Mouse (Mus musculus) erythroblast, adult 5-6 weeks (primary cell): Measurements from ENCODE around the gene Chic2. TPM values are rescaled to one million over a fixed set of nuclear protein-coding genes. Genes with fewer than 3 reads are reported as not detected.

Experiments used
- ATAC-seq: replicated peaks from 2 replicates; pipeline ENCODE4 v1.8.0; 2016; ENCODE audit warnings: moderate number of reproducible peaks, mild to moderate bottlenecking, moderate TSS enrichment, inconsistent platforms; ENCODE audit not compliant: poor library complexity, low FRiP score, severe bottlenecking
- total RNA-seq, 2 experiments: library from RNA; stranded (forward) in 1 of 2; stranded (reverse) in 1 of 2; fragments of 150-400 nt in 1 of 2; fragments of 200-764, 138-1000 nt in 1 of 2; gene quantifications; 2 replicates each; pipeline versions ENCODE4 v1.2.3 to v1.2.4; 2015 to 2017; ENCODE audit warnings: low replicate concordance in 2 of 2

Gene Chic2
- total RNA-seq, 2 experiments from 2014 or later = 15.2 to 30.2 TPM

- ATAC-seq = no peak
These were observed 26.2 kb upstream of the Chic2 start for GRCm38 (mm10) chr5:75070656-75071375.

DNA sequence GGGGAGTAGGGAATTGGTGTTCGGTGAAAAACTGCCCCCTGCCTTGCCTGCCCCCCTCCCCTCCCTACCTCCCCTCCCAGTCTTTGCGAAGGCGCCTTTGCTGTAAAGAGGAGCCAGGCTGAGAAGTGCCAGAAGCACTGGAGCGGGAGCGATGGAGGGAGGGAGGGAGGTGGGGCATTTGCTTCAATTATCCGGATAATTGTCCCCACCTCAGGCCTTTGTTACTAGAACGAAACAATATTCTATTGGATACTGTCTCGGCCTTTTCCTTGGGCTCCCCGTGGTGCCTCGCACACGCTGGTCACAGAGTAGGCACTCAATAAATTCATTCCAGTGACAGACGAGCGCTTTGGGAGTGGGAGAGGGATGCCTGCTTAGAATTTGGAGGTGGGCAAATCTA lies 25.6 kb upstream of the Chic2 start:
- no peak for ATAC-seq

- no peak for ATAC-seq
These were observed 22.7 kb upstream of the Chic2 start for GRCm38 (mm10) chr5:75067125-75067756.

- ATAC-seq = no peak
These were observed 22.1 kb upstream of the Chic2 start for GRCm38 (mm10) chr5:75066715-75067114.

GRCm38 (mm10) chr5:75063177-75063576 lies 18.6 kb upstream of the Chic2 start:
- no peak for ATAC-seq

DNA sequence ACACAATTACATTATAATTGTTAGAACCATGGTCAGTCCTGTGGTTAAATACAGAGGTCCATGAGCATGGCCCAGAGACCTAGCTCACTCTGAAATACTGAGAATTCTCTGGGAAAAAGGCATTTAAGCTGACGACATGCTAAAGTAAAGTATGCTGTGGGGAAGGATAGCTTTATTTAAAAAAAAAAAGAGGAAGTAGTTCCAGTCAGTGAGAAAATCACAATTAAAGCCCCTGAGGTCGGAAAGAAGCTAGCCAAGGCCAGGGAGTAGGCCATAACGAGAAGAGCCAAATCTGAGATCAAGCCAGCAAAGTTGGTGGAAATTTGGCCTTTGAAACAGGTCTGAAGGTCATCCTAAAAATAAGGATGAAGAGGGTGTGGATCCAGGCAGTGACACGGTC lies 6.5 kb upstream of the Chic2 start:
- no peak for ATAC-seq

DNA sequence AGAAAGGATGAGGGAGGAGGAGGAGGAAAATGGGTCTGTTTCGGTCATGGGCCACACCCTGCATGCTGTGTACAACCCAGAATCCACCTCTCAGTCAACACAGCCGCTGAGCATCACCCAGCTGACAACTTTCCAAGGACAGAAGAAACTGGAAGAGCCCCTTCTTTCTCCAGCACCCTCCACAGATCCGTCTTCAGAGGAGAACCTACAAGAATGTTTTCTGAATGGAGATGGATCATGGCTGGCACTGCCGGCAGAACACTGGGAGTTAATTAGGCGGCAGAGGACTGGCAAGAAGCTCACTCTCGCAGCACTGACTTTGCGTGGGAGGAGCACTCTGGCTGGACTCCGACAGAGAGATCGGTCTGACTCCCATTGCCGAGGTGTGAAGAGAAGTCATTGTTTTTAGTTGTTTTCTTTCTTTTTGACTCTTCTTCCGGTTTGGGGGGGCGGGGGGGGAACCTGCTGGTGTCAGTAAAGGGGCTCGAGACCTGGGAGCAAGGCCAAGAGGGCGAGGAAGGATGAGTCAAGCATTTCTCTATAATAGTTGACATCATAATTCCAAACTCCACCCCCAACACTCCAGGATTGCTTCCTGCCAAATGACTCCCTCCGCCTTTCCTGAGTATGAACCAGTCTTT lies 2.2 kb upstream of the Chic2 start:
- no peak for ATAC-seq

DNA sequence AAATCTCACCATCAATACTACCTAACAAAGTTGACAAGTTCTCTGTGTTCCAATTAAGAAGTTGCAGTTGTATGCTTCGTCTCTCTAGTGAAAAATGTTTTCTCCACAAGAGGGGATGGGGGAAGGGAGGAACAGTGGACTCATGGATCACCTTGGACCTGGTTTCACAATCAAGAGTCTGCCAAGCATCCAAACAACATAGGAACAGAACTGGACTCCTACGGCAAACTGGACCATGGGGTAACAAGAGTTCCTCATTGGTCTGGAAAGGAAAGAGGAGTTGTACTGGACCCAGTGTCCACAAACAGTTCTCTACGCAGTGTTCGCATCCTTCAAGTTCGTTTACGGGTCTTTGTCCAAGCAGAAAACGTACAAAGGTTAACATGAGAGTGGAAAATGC lies 797 bp upstream of the Chic2 start:
- no peak for ATAC-seq

GRCm38 (mm10) chr5:75043621-75044301 lies 813 bp downstream of the Chic2 start:
- peak; percentile 37; the same call in 1 of the 2 replicates for ATAC-seq

DNA sequence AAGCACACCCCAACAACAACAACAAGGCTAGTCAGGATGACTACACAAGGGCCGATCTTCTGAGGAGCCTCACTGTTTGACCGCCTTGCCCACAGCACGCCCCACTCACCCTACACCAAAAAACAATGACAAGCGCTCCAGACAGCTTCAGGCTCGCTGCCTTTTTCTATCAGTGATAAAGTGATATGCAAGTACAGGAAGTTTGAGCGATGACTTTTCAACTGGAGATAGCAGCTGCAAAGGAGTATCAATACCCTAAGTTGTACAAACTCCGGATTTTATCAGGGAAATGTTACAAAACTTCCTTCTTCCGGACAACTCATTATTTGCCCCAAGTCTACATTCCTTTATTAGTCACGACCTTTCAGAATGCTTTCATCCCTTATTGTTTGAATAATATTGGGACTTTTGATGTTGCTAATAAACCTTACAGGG lies 1.5 kb downstream of the Chic2 start:
- ATAC-seq = no peak

- no peak for ATAC-seq
These were observed 5.3 kb downstream of the Chic2 start for GRCm38 (mm10) chr5:75039307-75039706.

- ATAC-seq = no peak
These were observed 9.1 kb downstream of the Chic2 start for GRCm38 (mm10) chr5:75035475-75035874.

DNA sequence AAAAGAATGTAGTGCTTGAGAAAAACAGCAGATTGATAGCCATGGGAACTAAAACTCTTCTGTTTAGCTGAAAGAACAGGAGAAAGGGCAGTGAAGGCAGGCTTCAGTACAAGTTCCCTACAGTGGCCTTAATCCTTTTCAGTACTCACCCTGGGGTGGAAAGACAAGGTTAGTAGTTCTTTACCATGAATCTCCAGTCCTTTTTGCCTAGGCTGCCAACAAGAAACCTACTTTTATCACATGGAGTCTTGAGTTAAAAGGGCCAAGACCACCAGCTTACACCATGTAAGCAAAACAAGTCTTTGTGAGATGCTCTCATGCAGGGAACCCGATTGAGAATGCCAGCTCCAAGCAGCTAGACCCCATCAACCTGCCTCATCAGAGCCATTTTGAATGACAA lies 29.8 kb downstream of the Chic2 start:
- ATAC-seq = no peak

DNA sequence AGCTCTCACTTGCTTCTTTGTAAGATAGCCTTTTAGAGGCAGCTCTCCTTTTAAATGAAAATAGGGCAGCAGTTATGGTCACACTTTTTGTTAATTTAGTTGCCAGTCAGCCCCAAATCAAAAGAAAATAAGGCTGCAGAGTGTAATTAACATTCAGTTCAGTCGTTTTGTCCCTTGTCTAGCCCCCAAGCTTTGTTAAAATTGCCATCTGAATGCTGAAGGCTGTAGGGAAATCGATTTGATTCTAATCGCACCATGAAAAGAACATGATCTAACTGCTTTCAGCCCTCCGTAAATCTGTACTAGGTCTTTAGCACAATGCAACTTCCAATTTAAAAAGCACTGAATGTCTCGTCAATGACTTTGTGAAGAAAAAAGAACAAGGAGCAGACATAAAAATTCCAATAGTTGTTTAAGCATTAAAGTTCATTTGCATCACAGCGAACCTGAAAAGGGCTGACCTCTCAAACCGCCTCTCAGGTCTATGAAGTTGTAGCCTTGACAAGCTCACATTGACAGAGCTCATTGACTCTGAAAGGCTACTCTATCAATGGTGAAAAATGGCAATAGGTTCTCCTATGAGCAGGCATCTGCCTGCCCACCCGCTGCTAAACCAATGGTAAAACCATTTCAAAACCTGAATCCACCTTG lies 31.7 kb downstream of the Chic2 start:
- no peak for ATAC-seq

GRCm38 (mm10) chr5:75011985-75012738 lies 32.4 kb downstream of the Chic2 start:
- no peak for ATAC-seq

GRCm38 (mm10) chr5:75004755-75005154 lies 39.8 kb downstream of the Chic2 start:
- ATAC-seq = no peak

DNA sequence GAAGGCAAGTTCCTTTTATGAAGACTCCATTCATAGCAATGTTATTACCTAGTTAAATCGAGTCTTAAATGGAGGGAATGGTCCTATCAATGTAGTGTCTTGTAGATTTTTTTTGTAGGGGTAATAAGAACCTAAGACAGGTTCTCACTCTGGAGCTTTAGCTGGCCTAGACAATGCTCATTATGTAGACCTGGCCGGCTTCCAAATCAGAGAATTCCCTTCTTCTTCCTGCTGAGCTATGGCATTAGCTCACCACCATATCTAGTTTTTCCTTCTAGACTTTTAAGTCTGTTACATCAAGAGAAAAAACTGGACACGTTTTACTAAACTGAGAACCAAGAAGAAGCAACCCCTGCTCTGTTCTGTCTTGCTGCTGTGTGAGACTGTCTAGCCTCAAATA lies 42.5 kb downstream of the Chic2 start:
- no peak for ATAC-seq

DNA sequence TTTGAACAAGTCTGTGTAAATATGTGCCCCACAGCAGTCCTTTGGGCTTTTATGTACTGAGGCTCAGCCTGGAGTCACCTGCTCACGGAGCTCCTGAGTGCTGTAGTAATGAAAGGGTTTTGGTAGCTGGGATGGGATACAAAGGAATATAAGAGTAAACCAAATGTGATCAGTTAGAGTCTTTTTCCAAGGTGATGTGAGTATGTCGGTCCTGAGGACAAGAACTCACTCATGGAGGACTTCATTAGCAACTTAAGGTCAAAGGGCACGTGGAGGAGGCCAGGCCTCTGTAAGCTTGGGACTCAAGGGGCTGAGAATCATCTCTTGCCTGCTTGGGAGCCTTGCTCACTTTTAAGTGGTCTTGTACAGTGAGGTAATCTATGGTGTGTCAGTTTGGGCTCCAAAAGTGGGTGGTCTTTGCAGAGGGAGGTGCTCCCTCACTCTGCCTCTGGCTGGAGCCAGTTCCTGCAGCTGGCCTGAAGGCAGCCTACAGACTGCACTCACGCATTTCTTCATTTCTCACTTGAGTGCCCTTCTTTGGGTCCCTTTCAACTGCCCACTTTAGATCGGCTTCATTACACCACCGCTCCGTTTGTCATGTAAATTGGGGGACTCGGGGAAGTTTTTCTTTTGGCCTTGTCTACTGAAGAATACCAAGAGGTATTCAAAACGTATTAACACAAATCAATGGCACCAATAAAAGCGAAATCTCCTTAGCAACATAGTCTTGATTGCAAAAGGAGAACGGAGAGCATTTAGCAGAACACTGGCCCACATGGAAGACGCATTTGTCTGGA lies 45.7 kb downstream of the Chic2 start:
- no peak for ATAC-seq

GRCm38 (mm10) chr5:74994947-74995346 lies 49.6 kb downstream of the Chic2 start:
- no peak for ATAC-seq
